Mouse (Mus musculus): ENCODE data around the gene Cdh24. TPM values are rescaled to one million over a fixed set of nuclear protein-coding genes. Genes with fewer than 3 reads are reported as not detected.

Cdh24 gene
- polyA plus RNA-seq, 2 experiments: 0.13 to 1.4 TPM

- Histone ChIP-seq H3K36me3 (replicated peaks; ENCODE audit: control insufficient read depth, insufficient read depth, low read depth) (no peaks in the 10 kb centered on the region), H3K4me1 (replicated peaks; ENCODE audit: control insufficient read depth in 2 of 2, insufficient read depth in 2 of 2, low read length in 1 of 2) (no peaks in the 10 kb centered on the region), H3K27ac (no peak overlapping the region), H3K9ac (replicated peaks) (no peak overlapping the region), H3K9me3 (ENCODE audit: control insufficient read depth, low read length) (no peaks in the 10 kb centered on the region), H3K4me3 (ENCODE audit: insufficient read depth in 1 of 2, low read depth in 2 of 2, low read length in 2 of 2) (no peak overlapping the region), H3K27me3 (ENCODE audit: control insufficient read depth, insufficient read depth, low read length) (no peaks in the 10 kb centered on the region), H3K4me2 (ENCODE audit: low read depth) (no peak overlapping the region)
- TF ChIP-seq CTCF (IDR thresholded peaks at IDR 0.05; ENCODE audit: low read depth) (no peak), EP300 (IDR thresholded peaks at IDR 0.05; ENCODE audit: low read depth) (no peak)
- DNase-seq (ENCODE audit: low read depth in 3 of 3, low spot score in 3 of 3) (no peak), ATAC-seq (ENCODE audit: insufficient read depth) (no peak)
- 44% methylated on average over 11 of the region's 11 CpGs for WGBS (ENCODE audit: insufficient replicate concordance)
Measured at GRCm38 (mm10) chr14:54630583-54631239, 10.5 kb downstream of the Cdh24 start.

GRCm38 (mm10) chr14:54629797-54630196, 11.4 kb downstream of the Cdh24 start:
- Histone ChIP-seq H3K36me3 (replicated peaks; ENCODE audit: control insufficient read depth, insufficient read depth, low read depth) (no peaks in the 10 kb centered on the region), H3K4me3 (ENCODE audit: insufficient read depth in 1 of 2, low read depth in 2 of 2, low read length in 2 of 2) (no peak overlapping the region), H3K4me2 (ENCODE audit: low read depth) (no peak overlapping the region), H3K4me1 (replicated peaks; ENCODE audit: control insufficient read depth in 2 of 2, insufficient read depth in 2 of 2, low read length in 1 of 2) (no peaks in the 10 kb centered on the region), H3K27me3 (ENCODE audit: control insufficient read depth, insufficient read depth, low read length) (no peaks in the 10 kb centered on the region), H3K9ac (replicated peaks) (no peak overlapping the region), H3K27ac (no peak overlapping the region), H3K9me3 (ENCODE audit: control insufficient read depth, low read length) (no peaks in the 10 kb centered on the region)
- TF ChIP-seq EP300 (IDR thresholded peaks at IDR 0.05; ENCODE audit: low read depth) (no peak), CTCF (IDR thresholded peaks at IDR 0.05; ENCODE audit: low read depth) (no peak)
- 37% methylated on average over 2 of the region's 2 CpGs for WGBS (ENCODE audit: insufficient replicate concordance)
- DNase-seq (ENCODE audit: low read depth in 3 of 3, low spot score in 3 of 3) (no peak), ATAC-seq (ENCODE audit: insufficient read depth) (no peak)

GRCm38 (mm10) chr14:54628103-54628502, 13.1 kb downstream of the Cdh24 start:
- Histone ChIP-seq H3K36me3 (replicated peaks; ENCODE audit: control insufficient read depth, insufficient read depth, low read depth) (no peaks in the 10 kb centered on the region), H3K27ac (no peak overlapping the region), H3K9ac (replicated peaks) (no peak overlapping the region), H3K4me1 (replicated peaks; ENCODE audit: control insufficient read depth in 2 of 2, insufficient read depth in 2 of 2, low read length in 1 of 2) (peaks cover 5 to 6% of the 10 kb centered on the region in 2 experiments), H3K9me3 (ENCODE audit: control insufficient read depth, low read length) (no peaks in the 10 kb centered on the region), H3K4me3 (ENCODE audit: insufficient read depth in 1 of 2, low read depth in 2 of 2, low read length in 2 of 2) (no peak overlapping the region), H3K4me2 (ENCODE audit: low read depth) (no peak overlapping the region), H3K27me3 (ENCODE audit: control insufficient read depth, insufficient read depth, low read length) (no peaks in the 10 kb centered on the region)
- 50% methylated on average over 5 of the region's 5 CpGs for WGBS (ENCODE audit: insufficient replicate concordance)
- ATAC-seq (ENCODE audit: insufficient read depth) (no peak), DNase-seq (ENCODE audit: low read depth in 3 of 3, low spot score in 3 of 3) (no peak)
- TF ChIP-seq EP300 (IDR thresholded peaks at IDR 0.05; ENCODE audit: low read depth) (no peak), CTCF (IDR thresholded peaks at IDR 0.05; ENCODE audit: low read depth) (no peak)

GRCm38 (mm10) chr14:54624976-54625375, 16.2 kb downstream of the Cdh24 start:
- Histone ChIP-seq H3K9ac (replicated peaks) (no peak overlapping the region), H3K4me2 (ENCODE audit: low read depth) (no peak overlapping the region), H3K4me1 (replicated peaks; ENCODE audit: control insufficient read depth in 2 of 2, insufficient read depth in 2 of 2, low read length in 1 of 2) (peaks cover 7 to 8% of the 10 kb centered on the region in 2 experiments), H3K9me3 (ENCODE audit: control insufficient read depth, low read length) (no peaks in the 10 kb centered on the region), H3K27ac (no peak overlapping the region), H3K36me3 (replicated peaks; ENCODE audit: control insufficient read depth, insufficient read depth, low read depth) (no peaks in the 10 kb centered on the region), H3K27me3 (ENCODE audit: control insufficient read depth, insufficient read depth, low read length) (no peaks in the 10 kb centered on the region), H3K4me3 (ENCODE audit: insufficient read depth in 1 of 2, low read depth in 2 of 2, low read length in 2 of 2) (no peak overlapping the region)
- TF ChIP-seq CTCF (IDR thresholded peaks at IDR 0.05; ENCODE audit: low read depth) (no peak), EP300 (IDR thresholded peaks at IDR 0.05; ENCODE audit: low read depth) (no peak)
- ATAC-seq (ENCODE audit: insufficient read depth): no peak
- DNase-seq (ENCODE audit: low read depth in 3 of 3, low spot score in 3 of 3): no peak
- WGBS (ENCODE audit: insufficient replicate concordance): 76% methylated on average over 10 of the region's 10 CpGs

- H3K27ac ChIP-seq: no peak overlapping the region
- 51% methylated on average over 6 of the region's 6 CpGs for WGBS (ENCODE audit: insufficient replicate concordance)
- no peak overlapping the region for H3K4me2 ChIP-seq (ENCODE audit: low read depth)
- no peak for DNase-seq (ENCODE audit: low read depth in 3 of 3, low spot score in 3 of 3)
- no peaks in the 10 kb centered on the region for H3K27me3 ChIP-seq (ENCODE audit: control insufficient read depth, insufficient read depth, low read length)
- no peak for TF ChIP-seq CTCF (IDR thresholded peaks at IDR 0.05; ENCODE audit: low read depth)
- no peak for TF ChIP-seq EP300 (IDR thresholded peaks at IDR 0.05; ENCODE audit: low read depth)
- H3K9ac ChIP-seq (replicated peaks): no peak overlapping the region
- no peaks in the 10 kb centered on the region for H3K36me3 ChIP-seq (replicated peaks; ENCODE audit: control insufficient read depth, insufficient read depth, low read depth)
- peaks cover 7 to 8% of the 10 kb centered on the region in 2 experiments for H3K4me1 ChIP-seq (replicated peaks; ENCODE audit: control insufficient read depth in 2 of 2, insufficient read depth in 2 of 2, low read length in 1 of 2)
- no peaks in the 10 kb centered on the region for H3K9me3 ChIP-seq (ENCODE audit: control insufficient read depth, low read length)
- ATAC-seq (ENCODE audit: insufficient read depth): 0 out of 2 replicates have a peak, but pooled peaks have one; percentile 26
- H3K4me3 ChIP-seq (ENCODE audit: insufficient read depth in 1 of 2, low read depth in 2 of 2, low read length in 2 of 2): no peak overlapping the region
Measured at GRCm38 (mm10) chr14:54623334-54623733, 17.8 kb downstream of the Cdh24 start.
